Mouse (Mus musculus) neural tube, embryonic 13.5 days (tissue): Measurements from ENCODE around the gene Rdh9. TPM values are rescaled to one million over a fixed set of nuclear protein-coding genes. Genes with fewer than 3 reads are reported as not detected.

Source experiments
- ATAC-seq: fragments of 200-750 bp; cut with Nextera tagmentation; 2 replicates; pipeline ENCODE4 v1.8.0; 2017; ENCODE audit warnings: low read depth, mild to moderate bottlenecking, moderate TSS enrichment, moderate library complexity
- H3K27ac ChIP-seq: fragments of 300-500 bp; sonication (generic); replicated peaks from 2 replicates; pipeline ENCODE4 v1.5.1; 2015; ENCODE audit warnings: moderate library complexity, mild to moderate bottlenecking, inconsistent platforms
- H3K27me3 ChIP-seq: fragments of 300-500 bp; sonication (generic); 2 replicates; pipeline ENCODE4 v1.6.1; 2015; ENCODE audit warnings: mild to moderate bottlenecking, inconsistent platforms
- H3K36me3 ChIP-seq: fragments of 300-500 bp; sonication (generic); 2 replicates; pipeline ENCODE4 v1.6.1; 2015; ENCODE audit warnings: mild to moderate bottlenecking, inconsistent platforms
- H3K4me1 ChIP-seq: fragments of 300-500 bp; sonication (generic); replicated peaks from 2 replicates; pipeline ENCODE4 v1.6.1; 2015; ENCODE audit warnings: inconsistent platforms
- H3K4me2 ChIP-seq: fragments of 300-500 bp; sonication (generic); 2 replicates; pipeline ENCODE4 v1.6.1; 2015; ENCODE audit warnings: inconsistent platforms, mild to moderate bottlenecking, moderate library complexity
- H3K4me3 ChIP-seq: fragments of 300-500 bp; sonication (generic); 2 replicates; pipeline ENCODE4 v1.5.1; 2015; ENCODE audit warnings: mild to moderate bottlenecking, inconsistent platforms
- H3K9ac ChIP-seq: fragments of 300-500 bp; sonication (generic); 2 replicates; pipeline ENCODE4 v1.6.1; 2015; ENCODE audit warnings: moderate library complexity, mild to moderate bottlenecking, inconsistent platforms
- H3K9me3 ChIP-seq: fragments of 300-500 bp; sonication (generic); 2 replicates; pipeline ENCODE4 v1.6.1; 2016; ENCODE audit warnings: inconsistent platforms
- WGBS: fragments of 180-500 bp; shearing (Covaris S2); methylation state at CpG from one replicate; pipeline ENCODE4 v1.1.7; 2015; 5-methylcytosine and 5-hydroxymethylcytosine counted together
- polyA plus RNA-seq: library from polyadenylated mRNA; unstranded; fragments of >200 nt; fragmentation: Nextera tagmentation; extraction: Ambion mirVana; gene quantifications from 2 replicates; pipeline ENCODE4 v1.2.1, GENCODE M21; 2015

Gene Rdh9
- polyA plus RNA-seq, result 0.14 and 0.20 TPM in 2 replicates

DNA sequence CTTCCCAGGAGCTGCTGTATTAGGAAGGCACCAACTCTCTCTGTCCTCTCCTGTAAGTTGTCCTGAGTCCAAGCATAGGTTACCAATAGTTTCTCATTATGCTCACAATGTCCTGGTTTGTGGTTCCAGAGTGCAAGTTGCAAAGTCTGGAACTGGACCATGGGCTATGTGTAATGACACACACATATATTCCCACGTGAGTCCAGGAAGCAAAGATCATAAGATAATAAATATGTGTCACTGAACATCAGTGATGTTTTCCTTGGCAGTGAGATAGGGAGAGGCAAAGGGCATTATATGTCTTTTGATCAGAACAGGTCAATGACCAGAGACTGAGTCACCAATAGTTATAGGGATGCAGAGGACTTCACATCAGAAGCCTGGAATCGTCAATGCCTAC lies at the start of gene Rdh9:
Gene Rdh9 (plus strand): TSS at position 376 of the 400 bp plus-strand sequence.
- Histone ChIP-seq H3K9me3 (no peaks in the 10 kb centered on the region), H3K4me2 (no peak within 1 kb of the TSS), H3K36me3 (no peaks in the 10 kb centered on the region), H3K4me3 (no peak within 1 kb of the TSS), H3K9ac (no peak within 1 kb of the TSS), H3K4me1 (no peaks in the 10 kb centered on the region), H3K27ac (no peak within 1 kb of the TSS), H3K27me3 (no peaks in the 10 kb centered on the region)
- ATAC-seq, result no peak
- 87% methylated on average over 2 of the region's 2 CpGs for WGBS

DNA sequence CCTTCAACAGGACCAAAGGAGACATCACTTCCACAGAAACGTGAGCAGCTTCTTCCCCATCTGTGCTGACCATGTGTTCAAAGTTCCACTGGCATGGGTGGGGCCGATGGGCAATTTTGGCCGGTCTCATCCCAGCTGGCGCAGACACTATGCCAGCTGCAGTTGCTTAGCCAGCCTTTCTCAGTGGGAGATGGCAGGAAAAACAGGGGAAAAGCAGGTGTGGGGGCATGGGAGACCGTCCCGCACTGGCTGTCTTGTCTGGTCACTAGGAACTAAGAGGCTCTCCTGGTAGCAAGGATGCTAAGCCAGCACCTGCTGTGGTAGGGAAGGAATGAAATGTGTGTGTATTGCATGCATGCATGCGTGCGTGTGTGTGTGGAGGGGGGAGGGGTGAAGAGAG lies 47.7 kb upstream of the Rdh9 start:
- 74% methylated on average over 8 of the region's 8 CpGs for WGBS
- Histone ChIP-seq H3K9me3 (no peaks in the 10 kb centered on the region), H3K27me3 (no peaks in the 10 kb centered on the region; the same call in 1 of the 2 replicates), H3K9ac (no peak overlapping the region), H3K4me1 (peaks cover 20% of the 10 kb centered on the region), H3K4me2 (no peak overlapping the region), H3K4me3 (no peak overlapping the region), H3K27ac (no peak overlapping the region), H3K36me3 (no peaks in the 10 kb centered on the region)
- ATAC-seq, result no peak

DNA sequence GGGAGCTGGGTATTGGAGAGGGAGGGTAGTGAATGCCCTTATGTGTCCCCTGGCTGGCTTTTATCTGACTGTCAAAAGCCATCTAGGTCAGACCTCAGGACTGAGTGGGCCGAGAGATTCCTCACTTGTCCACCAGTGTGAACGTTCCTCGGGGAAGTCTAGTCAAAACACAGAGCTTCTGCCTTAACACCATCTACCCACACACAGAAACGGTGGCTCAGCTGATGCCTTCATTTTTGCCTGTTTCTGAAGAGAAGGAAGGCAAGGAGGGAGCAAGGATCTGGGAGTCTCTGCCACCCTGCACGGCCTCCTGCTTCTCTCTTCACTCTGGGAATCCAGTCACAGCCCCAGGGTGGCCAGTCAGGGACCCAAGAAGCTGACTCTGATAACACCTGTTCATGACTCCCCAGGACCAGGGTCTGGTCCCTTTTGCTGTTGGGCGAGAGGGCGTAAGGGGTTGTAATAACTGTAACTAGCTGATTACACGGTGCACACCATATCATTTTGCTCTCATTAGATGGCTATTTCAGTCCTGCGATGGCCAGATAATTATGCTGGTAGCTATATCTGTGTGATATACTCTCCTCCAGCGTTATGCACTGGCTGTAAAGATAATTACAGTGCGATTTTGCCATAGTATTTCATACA lies 45.8 kb upstream of the Rdh9 start:
- Histone ChIP-seq H3K4me1 (peaks cover 20% of the 10 kb centered on the region), H3K4me3 (no peak overlapping the region), H3K9me3 (no peaks in the 10 kb centered on the region), H3K27ac (peak overlapping the region; percentile 2; the same call in 1 of the 2 replicates), H3K9ac (no peak overlapping the region; the same call in 1 of the 2 replicates), H3K36me3 (no peaks in the 10 kb centered on the region), H3K27me3 (no peaks in the 10 kb centered on the region), H3K4me2 (no peak overlapping the region)
- ATAC-seq, result no peak
- WGBS, result 46% methylated on average over 11 of the region's 11 CpGs

DNA sequence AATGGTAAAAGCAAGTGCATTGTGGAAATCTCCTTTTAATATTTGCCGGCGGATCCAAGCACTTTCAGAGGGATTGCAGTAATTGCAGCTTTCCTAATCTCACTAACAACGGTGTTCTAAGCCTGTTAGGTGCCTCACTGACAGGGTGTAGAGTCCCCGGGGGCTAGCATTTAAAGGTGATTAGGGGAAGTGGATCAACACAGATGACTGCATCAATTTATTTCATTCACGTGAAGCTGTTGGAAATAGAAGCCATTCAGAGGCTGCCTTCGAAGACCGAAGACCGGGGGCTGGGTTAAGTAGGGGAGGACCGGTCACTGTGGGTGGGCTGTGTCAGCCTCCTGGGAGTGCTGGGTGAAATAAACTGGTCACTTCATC lies 45.3 kb upstream of the Rdh9 start:
- H3K36me3 ChIP-seq, result no peaks in the 10 kb centered on the region
- 24% methylated on average over 9 of the region's 9 CpGs for WGBS
- H3K4me1 ChIP-seq, result peaks cover 20% of the 10 kb centered on the region
- no peak overlapping the region for H3K4me3 ChIP-seq
- H3K27ac ChIP-seq, result no peak overlapping the region; the same call in 1 of the 2 replicates
- no peak for ATAC-seq
- H3K27me3 ChIP-seq, result no peaks in the 10 kb centered on the region
- no peaks in the 10 kb centered on the region for H3K9me3 ChIP-seq
- H3K4me2 ChIP-seq, result no peak overlapping the region
- no peak overlapping the region; the same call in 1 of the 2 replicates for H3K9ac ChIP-seq

DNA sequence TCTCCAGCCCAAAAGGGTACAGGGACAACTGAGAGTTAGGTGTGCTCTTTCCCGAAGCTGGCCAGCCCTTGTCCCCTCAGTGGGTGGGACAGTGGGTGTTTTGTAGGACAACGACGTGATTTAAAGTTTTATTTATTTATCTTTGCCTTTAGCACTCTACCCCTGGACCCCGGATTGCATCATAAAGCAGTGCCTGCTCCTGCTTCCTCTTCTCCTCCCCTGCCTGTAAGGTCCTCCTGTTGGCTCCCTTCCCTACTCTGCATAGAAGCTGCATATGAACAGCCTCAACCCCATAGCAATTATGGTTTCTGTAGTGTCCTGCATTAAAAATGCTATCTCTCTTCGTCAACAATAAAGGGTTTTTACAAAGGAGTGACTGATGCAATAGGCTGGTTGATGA lies 44.8 kb upstream of the Rdh9 start:
- H3K9me3 ChIP-seq, result no peaks in the 10 kb centered on the region
- H3K9ac ChIP-seq, result no peak overlapping the region; the same call in 1 of the 2 replicates
- no peak overlapping the region for H3K27ac ChIP-seq
- no peaks in the 10 kb centered on the region for H3K27me3 ChIP-seq
- H3K4me1 ChIP-seq, result peaks cover 20% of the 10 kb centered on the region
- 19% methylated on average over 5 of the region's 5 CpGs for WGBS
- no peak overlapping the region for H3K4me2 ChIP-seq
- H3K4me3 ChIP-seq, result no peak overlapping the region
- H3K36me3 ChIP-seq, result no peaks in the 10 kb centered on the region
- ATAC-seq, result no peak

DNA sequence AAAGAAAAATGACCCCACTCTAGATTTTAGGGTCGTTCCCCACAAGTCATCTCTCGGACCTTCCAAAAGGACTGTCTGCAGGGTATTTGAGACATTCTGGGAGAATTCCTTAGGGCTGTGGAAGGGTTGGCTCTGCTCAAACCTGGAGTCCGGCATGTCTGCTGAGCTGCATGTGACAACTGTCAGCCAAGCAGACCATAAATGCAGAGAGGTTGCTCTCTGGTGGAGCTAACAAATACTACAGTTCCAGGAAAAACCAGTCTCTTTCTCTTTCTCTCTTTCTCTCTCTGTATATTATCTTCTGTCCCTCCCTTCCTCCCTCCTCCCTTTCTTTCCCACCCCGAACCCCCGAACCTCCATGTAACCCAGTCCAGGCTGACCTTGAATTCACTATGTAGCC lies 41.8 kb upstream of the Rdh9 start:
- Histone ChIP-seq H3K27ac (no peak overlapping the region), H3K9ac (no peak overlapping the region), H3K36me3 (no peaks in the 10 kb centered on the region), H3K4me1 (peaks cover 23% of the 10 kb centered on the region), H3K9me3 (no peaks in the 10 kb centered on the region), H3K27me3 (no peaks in the 10 kb centered on the region; the same call in 1 of the 2 replicates), H3K4me3 (no peak overlapping the region), H3K4me2 (no peak overlapping the region)
- no peak for ATAC-seq
- 55% methylated on average over 5 of the region's 5 CpGs for WGBS

DNA sequence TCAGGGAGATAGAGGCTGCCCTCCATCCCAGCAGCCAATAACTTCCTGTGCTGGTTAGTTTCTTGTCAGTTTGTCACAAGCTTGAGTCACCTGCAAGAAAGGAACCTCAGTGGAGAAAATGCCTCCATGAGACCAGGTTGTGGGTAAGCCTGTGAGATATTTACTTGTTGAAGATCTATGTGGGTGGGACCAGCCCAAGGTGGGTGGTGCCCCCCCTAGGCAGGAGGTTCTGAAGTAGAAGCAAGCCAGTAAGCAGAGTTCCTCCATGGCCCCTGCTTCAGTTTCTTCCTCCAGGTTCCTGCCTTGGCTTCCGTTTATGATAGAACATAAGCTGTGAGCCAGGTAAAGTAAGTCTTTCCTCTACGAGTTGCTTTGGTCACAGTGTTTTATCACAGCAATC lies 39.9 kb upstream of the Rdh9 start:
- no peak overlapping the region for H3K4me3 ChIP-seq
- no peaks in the 10 kb centered on the region for H3K9me3 ChIP-seq
- ATAC-seq, result no peak
- H3K9ac ChIP-seq, result no peak overlapping the region
- H3K27me3 ChIP-seq, result no peaks in the 10 kb centered on the region; the same call in 1 of the 2 replicates
- no peak overlapping the region for H3K4me2 ChIP-seq
- H3K36me3 ChIP-seq, result peaks cover 1% of the 10 kb centered on the region; the same call in 1 of the 2 replicates
- no peak overlapping the region for H3K27ac ChIP-seq
- H3K4me1 ChIP-seq, result peaks cover 23% of the 10 kb centered on the region
- 83% methylated on average over 2 of the region's 2 CpGs for WGBS

DNA sequence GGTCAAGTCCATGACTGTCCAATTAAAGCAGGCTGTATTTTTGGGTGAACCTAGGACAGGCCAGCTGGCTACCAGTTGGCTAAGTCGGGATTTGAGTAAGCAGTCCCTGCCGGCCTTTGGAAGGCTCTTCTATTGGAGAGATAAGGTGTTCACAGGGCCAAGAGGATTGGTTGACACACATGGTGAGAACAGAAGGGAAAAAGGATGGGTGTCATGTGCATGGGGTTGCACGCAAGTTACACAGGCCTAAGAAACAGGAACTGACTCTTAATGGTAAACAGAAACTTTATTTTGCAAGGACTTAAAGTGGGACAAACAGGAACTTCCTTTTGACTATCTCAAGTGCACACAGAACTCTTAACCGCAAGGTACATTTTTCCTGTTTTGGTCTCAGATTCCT lies 39.3 kb upstream of the Rdh9 start:
- peaks cover 21% of the 10 kb centered on the region for H3K4me1 ChIP-seq
- H3K4me2 ChIP-seq, result no peak overlapping the region
- WGBS, result 73% methylated on average over 4 of the region's 4 CpGs
- no peaks in the 10 kb centered on the region; the same call in 1 of the 2 replicates for H3K27me3 ChIP-seq
- H3K27ac ChIP-seq, result no peak overlapping the region
- H3K4me3 ChIP-seq, result no peak overlapping the region
- no peak for ATAC-seq
- no peaks in the 10 kb centered on the region for H3K9me3 ChIP-seq
- H3K9ac ChIP-seq, result no peak overlapping the region
- peaks cover 8% of the 10 kb centered on the region for H3K36me3 ChIP-seq

DNA sequence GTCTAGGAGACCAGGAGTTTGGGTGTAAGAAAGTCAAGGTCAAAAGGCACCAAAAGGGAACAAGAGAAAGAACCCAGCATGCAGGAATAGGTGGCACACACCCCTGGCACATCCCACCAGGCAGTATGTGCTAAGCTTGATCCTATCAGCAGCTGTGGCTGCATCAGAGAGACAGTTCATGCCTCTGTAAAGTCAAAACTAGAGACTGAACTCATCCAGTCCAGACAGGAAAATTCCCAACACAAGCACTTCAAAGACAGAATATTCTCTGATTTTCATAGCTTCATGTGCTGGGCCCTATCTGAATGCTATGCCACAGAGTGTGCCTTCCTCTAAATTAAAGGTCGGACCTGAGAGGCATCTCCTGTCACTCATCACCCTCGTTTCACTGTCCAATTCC lies 38.6 kb upstream of the Rdh9 start:
- Histone ChIP-seq H3K9ac (no peak overlapping the region), H3K9me3 (no peaks in the 10 kb centered on the region), H3K4me1 (peaks cover 21% of the 10 kb centered on the region), H3K4me3 (no peak overlapping the region), H3K4me2 (no peak overlapping the region), H3K27ac (no peak overlapping the region), H3K27me3 (no peaks in the 10 kb centered on the region; the same call in 1 of the 2 replicates), H3K36me3 (peaks cover 14% of the 10 kb centered on the region)
- ATAC-seq, result no peak
- WGBS, result 30% methylated on average over 2 of the region's 2 CpGs

DNA sequence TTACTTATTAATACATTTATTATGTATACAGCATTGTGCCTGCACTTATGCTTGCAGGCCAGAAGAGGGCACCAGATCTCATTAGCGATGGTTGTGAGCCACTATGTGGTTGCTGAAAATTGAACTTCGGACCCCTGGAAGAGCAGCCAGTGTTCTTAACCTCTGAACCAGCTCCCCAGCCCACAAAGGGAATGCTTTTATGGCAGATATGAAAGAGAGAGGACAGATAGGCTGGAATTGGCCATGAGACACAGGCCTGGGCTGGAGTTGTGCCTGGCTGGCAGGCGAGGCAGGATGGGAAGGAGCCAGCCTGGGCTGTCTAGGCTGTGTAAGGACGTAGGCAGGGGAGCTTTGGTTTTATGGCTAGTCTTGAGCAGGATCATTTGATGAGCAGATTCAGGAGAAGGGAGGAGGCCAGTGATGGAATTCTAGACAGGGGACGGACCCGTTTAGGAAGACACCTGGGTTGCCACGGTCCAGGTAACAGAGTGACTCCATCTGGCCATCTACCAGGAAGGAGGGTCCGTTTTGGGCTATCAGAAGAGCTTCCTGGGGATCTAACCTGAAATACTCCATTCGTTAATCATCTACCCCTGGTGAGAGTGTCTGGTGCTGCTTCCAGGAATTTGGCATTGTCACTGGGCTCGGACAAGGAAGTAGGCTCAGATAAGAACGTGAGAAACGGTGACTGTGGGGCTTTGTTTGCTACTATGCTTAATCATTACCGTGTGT lies 37.9 kb upstream of the Rdh9 start:
- Histone ChIP-seq H3K9me3 (no peaks in the 10 kb centered on the region), H3K9ac (no peak overlapping the region), H3K4me2 (no peak overlapping the region; the same call in 1 of the 2 replicates), H3K4me3 (no peak overlapping the region), H3K4me1 (peaks cover 21% of the 10 kb centered on the region), H3K36me3 (peaks cover 22% of the 10 kb centered on the region), H3K27ac (no peak overlapping the region), H3K27me3 (no peaks in the 10 kb centered on the region; the same call in 1 of the 2 replicates)
- ATAC-seq, result no peak
- WGBS, result 54% methylated on average over 13 of the region's 13 CpGs

DNA sequence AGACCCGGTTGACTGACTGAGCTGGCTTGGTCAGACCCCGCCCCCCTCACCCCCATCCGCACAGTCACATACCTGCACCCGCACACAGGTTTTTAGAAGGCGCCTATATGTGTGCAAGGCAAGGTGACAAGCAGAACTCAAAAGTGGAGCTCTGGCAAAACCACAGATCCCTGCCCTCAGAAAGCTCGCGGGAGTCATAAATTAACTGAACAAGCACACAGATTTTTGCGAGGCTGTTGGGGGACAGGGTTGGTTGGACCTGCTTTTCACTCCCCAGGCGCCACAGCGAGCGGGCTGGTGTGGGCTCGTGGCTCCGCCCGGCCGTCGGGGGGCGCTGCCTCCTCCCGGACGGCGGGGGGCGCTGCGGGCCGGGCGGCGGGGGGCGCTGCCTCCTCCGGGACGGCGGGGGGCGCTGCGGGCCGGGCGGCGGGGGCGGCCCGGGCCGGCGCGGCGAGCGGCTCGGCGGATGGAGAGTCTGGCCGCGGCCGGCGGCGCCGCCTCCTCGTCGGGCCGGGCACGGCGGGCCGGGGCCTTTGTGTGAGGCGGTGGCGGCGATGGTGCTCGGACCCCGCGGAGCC lies 37.0 kb upstream of the Rdh9 start, which contains the start of gene Zbtb39:
Gene Zbtb39 (plus strand): TSS at position 456 of the 578 bp plus-strand sequence.
- Histone ChIP-seq H3K9me3 (no peaks in the 10 kb centered on the region), H3K27ac (peak within 1 kb of the TSS; percentile 83), H3K4me3 (peak within 1 kb of the TSS; percentile 95), H3K27me3 (no peaks in the 10 kb centered on the region; the same call in 1 of the 2 replicates), H3K4me2 (peak within 1 kb of the TSS; percentile 78), H3K36me3 (peaks cover 30% of the 10 kb centered on the region), H3K4me1 (peaks cover 21% of the 10 kb centered on the region), H3K9ac (peak within 1 kb of the TSS; percentile 98)
- WGBS, result 4% methylated on average over 17 of the region's 61 CpGs
- ATAC-seq, result peak; percentile 86

DNA sequence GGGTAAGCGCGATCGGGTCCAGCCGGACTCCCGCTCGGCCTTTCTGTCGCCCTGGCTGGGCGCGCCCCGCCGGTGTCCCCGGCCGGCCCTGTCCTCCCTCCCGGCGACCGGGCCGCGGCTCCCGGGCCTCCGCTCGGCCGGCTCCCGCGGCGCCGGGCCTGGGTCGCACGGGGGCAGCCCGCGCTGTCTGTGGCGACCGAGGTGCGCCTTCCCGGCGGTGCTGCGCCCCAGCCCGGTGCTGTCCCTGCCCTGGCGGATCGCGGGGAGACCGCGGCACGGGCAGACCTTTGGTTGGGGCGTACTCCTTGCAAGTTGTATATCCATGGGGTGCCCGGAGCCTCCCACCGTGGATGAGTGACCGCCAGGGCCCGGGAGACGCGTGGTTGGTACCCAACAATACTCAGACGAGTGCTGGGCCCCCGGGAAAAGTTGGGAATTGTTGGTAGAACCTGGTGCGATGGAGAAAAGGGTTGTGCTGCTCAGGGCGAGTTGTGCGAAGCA lies 36.5 kb upstream of the Rdh9 start:
- H3K4me3 ChIP-seq, result peak overlapping the region; percentile 95
- H3K4me1 ChIP-seq, result peaks cover 21% of the 10 kb centered on the region
- H3K9me3 ChIP-seq, result no peaks in the 10 kb centered on the region
- peak; percentile 74 for ATAC-seq
- peak overlapping the region; percentile 98 for H3K9ac ChIP-seq
- H3K27ac ChIP-seq, result peak overlapping the region; percentile 83
- peak overlapping the region; percentile 78 for H3K4me2 ChIP-seq
- WGBS, result under 1% methylated on average over 43 of the region's 55 CpGs
- no peaks in the 10 kb centered on the region; the same call in 1 of the 2 replicates for H3K27me3 ChIP-seq
- peaks cover 36% of the 10 kb centered on the region for H3K36me3 ChIP-seq
